Mouse (Mus musculus) frontal cortex, postnatal 25 days (tissue): ENCODE results near the gene Irx1.

Experiments used
- DNase-seq, 2 experiments: peaks; one replicate each; pipeline ENCODE4 v3.0.0; 2022; ENCODE audit warnings: low spot score in 2 of 2

The Irx1 gene

GRCm38 (mm10) chr13:71910361-71910760, 53.2 kb downstream of the Irx1 start:
- DNase-seq, result no peak
